ENCODE assay signal across 8 mouse cellular contexts in the genomic region with DNA sequence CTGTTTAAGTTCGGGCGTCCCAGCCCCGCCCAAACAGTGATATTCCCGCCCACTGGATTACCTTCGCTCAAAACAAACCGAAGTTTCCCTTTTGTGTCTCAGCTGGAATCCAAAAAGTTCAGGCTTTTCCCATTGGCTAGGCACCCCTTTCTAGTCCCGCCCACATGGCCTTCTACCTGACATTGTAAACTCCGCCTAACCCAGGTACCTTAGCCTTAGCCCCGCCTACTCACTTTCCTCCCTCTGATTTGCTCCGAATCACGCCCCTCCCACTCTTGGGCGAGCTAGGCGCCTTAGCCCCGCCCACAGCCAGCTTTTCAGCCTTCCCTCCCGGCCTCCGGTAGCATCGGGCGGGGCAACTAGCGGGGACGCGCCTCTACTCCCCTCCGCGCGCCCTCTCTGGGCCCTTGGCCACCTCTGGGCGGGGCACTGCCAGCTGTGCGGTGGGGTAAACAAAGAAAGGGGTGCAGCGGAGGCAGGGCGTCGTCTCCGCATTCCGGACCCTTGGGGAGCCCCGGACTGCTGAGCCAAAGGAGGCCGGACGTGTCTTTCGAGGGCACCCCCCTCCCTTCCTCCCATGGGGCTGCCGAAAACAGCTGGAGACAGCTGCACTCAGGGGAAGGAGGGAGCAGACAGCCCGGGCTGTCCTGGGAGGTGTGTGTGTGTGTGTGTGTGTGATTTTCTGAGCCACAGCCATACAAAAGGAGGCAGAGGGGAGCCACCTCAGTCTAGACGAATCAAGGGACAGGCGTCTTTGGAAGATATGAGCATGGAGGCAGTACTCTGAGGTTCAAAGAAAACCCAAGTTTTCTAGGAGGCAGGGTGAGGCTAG. TPM values are rescaled to one million over a fixed set of nuclear protein-coding genes. Genes with fewer than 3 reads are reported as not detected.
A peak's percentile ranks its signal among the peaks of the same experiment; 100 is the strongest.
DNase-seq lines count a peak whose midpoint lies in the region; ATAC-seq and TF ChIP-seq lines count a peak whose summit lies in the region.

No protein-coding gene starts in this region.

- peak overlapping the region; percentile 58 for H3K4me3 ChIP-seq in intestine, postnatal 0 days (ENCODE audit: low read depth, low read length)
- H3K4me3 ChIP-seq in liver, embryonic 13.5 days (replicated peaks), result peak overlapping the region; percentile 54
- H3K4me3 ChIP-seq in stomach, postnatal 0 days (ENCODE audit: low read depth, low read length), result peak overlapping the region; percentile 72

- peak; percentile 75 for DNase-seq in layer of hippocampus, adult 11-12 months (ENCODE audit: low spot score)
- DNase-seq in layer of hippocampus, adult 18-20 months (ENCODE audit: low spot score in 2 of 2), result no peak
- DNase-seq in embryo, embryonic 10.5 days (ENCODE audit: low spot score), result peak; percentile 89
- DNase-seq in liver, embryonic 13.5 days, result peak; percentile 88
- DNase-seq in naive thymus-derived CD4-positive, alpha-beta T cell, adult 2 months (ENCODE audit: low read depth), result peak; percentile 89
- peak; percentile 98 for DNase-seq in stomach, postnatal 0 days (ENCODE audit: low spot score)

- H3K9me3 ChIP-seq in intestine, postnatal 0 days (ENCODE audit: control insufficient read depth), result no peaks in the 10 kb centered on the region
- no peaks in the 10 kb centered on the region for H3K9me3 ChIP-seq in liver, embryonic 13.5 days (replicated peaks)
- H3K9me3 ChIP-seq in stomach, postnatal 0 days (ENCODE audit: control insufficient read depth, low read length), result no peaks in the 10 kb centered on the region

- H3K27me3 ChIP-seq in intestine, postnatal 0 days (replicated peaks; ENCODE audit: control insufficient read depth, insufficient read depth, low read length), result peaks cover 70% of the 10 kb centered on the region
- peaks cover 100% of the 10 kb centered on the region for H3K27me3 ChIP-seq in liver, embryonic 13.5 days
- H3K27me3 ChIP-seq in stomach, postnatal 0 days (ENCODE audit: control insufficient read depth, insufficient read depth, low read length), result no peaks in the 10 kb centered on the region

- TF ChIP-seq EP300 in stomach, postnatal 0 days (optimal IDR thresholded peaks at IDR 0.05), result peak; percentile 92

- WGBS in intestine, postnatal 0 days, result under 1% methylated on average over 39 of the region's 39 CpGs
- WGBS in liver, embryonic 13.5 days (ENCODE audit: insufficient replicate concordance), result under 1% methylated on average over 39 of the region's 39 CpGs
- WGBS in stomach, postnatal 0 days, result under 1% methylated on average over 39 of the region's 39 CpGs

- no peak overlapping the region for H3K9ac ChIP-seq in intestine, postnatal 0 days (ENCODE audit: low read depth, low read length)
- peak overlapping the region; percentile 5; the same call in 1 of the 2 replicates for H3K9ac ChIP-seq in liver, embryonic 13.5 days
- peak overlapping the region; percentile 77 for H3K9ac ChIP-seq in stomach, postnatal 0 days (ENCODE audit: low read length)

- TF ChIP-seq CTCF in intestine, postnatal 0 days (IDR thresholded peaks at IDR 0.05; ENCODE audit: low read depth), result no peak
- TF ChIP-seq CTCF in stomach, postnatal 0 days (IDR thresholded peaks at IDR 0.05; ENCODE audit: low read depth), result peak; percentile 24; the same call in 1 of the 2 replicates

- peaks cover 8% of the 10 kb centered on the region; the same call in 1 of the 2 replicates for H3K4me1 ChIP-seq in intestine, postnatal 0 days (replicated peaks; ENCODE audit: control insufficient read depth, insufficient read depth, low read length)
- H3K4me1 ChIP-seq in liver, embryonic 13.5 days (replicated peaks), result peaks cover 59% of the 10 kb centered on the region
- H3K4me1 ChIP-seq in stomach, postnatal 0 days (replicated peaks; ENCODE audit: control insufficient read depth, insufficient read depth), result 0 out of 2 replicates have a peak, but pooled peaks cover 7% of the 10 kb centered on the region

- H3K27ac ChIP-seq in intestine, postnatal 0 days (ENCODE audit: low read depth, low read length), result peak overlapping the region; percentile 61
- H3K27ac ChIP-seq in liver, embryonic 13.5 days, result no peak overlapping the region
- peak overlapping the region; percentile 93 for H3K27ac ChIP-seq in stomach, postnatal 0 days (replicated peaks)

- no peaks in the 10 kb centered on the region for H3K36me3 ChIP-seq in intestine, postnatal 0 days (ENCODE audit: control insufficient read depth, insufficient read depth)
- no peaks in the 10 kb centered on the region for H3K36me3 ChIP-seq in liver, embryonic 13.5 days
- H3K36me3 ChIP-seq in stomach, postnatal 0 days (ENCODE audit: control insufficient read depth, insufficient read depth, low read length), result no peaks in the 10 kb centered on the region; the same call in 1 of the 2 replicates

- peak overlapping the region; percentile 82 for H3K4me2 ChIP-seq in intestine, postnatal 0 days (replicated peaks; ENCODE audit: low read depth)
- peak overlapping the region; percentile 73 for H3K4me2 ChIP-seq in liver, embryonic 13.5 days
- peak overlapping the region; percentile 93 for H3K4me2 ChIP-seq in stomach, postnatal 0 days (replicated peaks; ENCODE audit: low read depth)

- ATAC-seq in granulocyte monocyte progenitor cell, adult 5-6 weeks (replicated peaks; ENCODE audit: poor library complexity, severe bottlenecking), result peak; percentile 64
- ATAC-seq in intestine, postnatal 0 days, result peak; percentile 60
- ATAC-seq in liver, embryonic 13.5 days (ENCODE audit: low read depth), result peak; percentile 64
- peak; percentile 77 for ATAC-seq in stomach, postnatal 0 days (ENCODE audit: low FRiP score, low TSS enrichment)

RNA-seq across cellular contexts. Expression of a gene that starts 6.6 kb away (rescaled TPM):
- total RNA-seq in layer of hippocampus, adult 18-20 months (2021), result 10 to 100 TPM; 43.9 to 47.5 TPM
- not detected in 2 replicates for total RNA-seq in granulocyte monocyte progenitor cell, adult 5-6 weeks (2014; fragmentation: Nextera tagmentation)
- not detected in 2 replicates for total RNA-seq in granulocyte monocyte progenitor cell, adult 5-6 weeks (2017)
- polyA plus RNA-seq in intestine, postnatal 0 days (2015; fragmentation: Nextera tagmentation; extraction: Ambion mirVana), result 40.7 and 43.7 TPM in 2 replicates
- polyA plus RNA-seq in liver, embryonic 13.5 days (2015; fragmentation: Nextera tagmentation; extraction: Ambion mirVana), result 3.6 and 3.9 TPM in 2 replicates
- 81.0 and 94.8 TPM in 2 replicates for polyA plus RNA-seq in stomach, postnatal 0 days (2015; fragmentation: Nextera tagmentation; extraction: Ambion mirVana)

RNA-seq across cellular contexts. Expression of a gene that starts 24.9 kb away (rescaled TPM):
- total RNA-seq in layer of hippocampus, adult 18-20 months (2021), result 10 to 100 TPM; 25.8 to 28.2 TPM
- 23.6 and 31.1 TPM in 2 replicates for total RNA-seq in granulocyte monocyte progenitor cell, adult 5-6 weeks (2014; fragmentation: Nextera tagmentation)
- total RNA-seq in granulocyte monocyte progenitor cell, adult 5-6 weeks (2017), result 13.9 and 18.8 TPM in 2 replicates
- polyA plus RNA-seq in intestine, postnatal 0 days (2015; fragmentation: Nextera tagmentation; extraction: Ambion mirVana), result 26.9 and 29.1 TPM in 2 replicates
- 23.1 and 25.0 TPM in 2 replicates for polyA plus RNA-seq in liver, embryonic 13.5 days (2015; fragmentation: Nextera tagmentation; extraction: Ambion mirVana)
- 26.3 and 27.3 TPM in 2 replicates for polyA plus RNA-seq in stomach, postnatal 0 days (2015; fragmentation: Nextera tagmentation; extraction: Ambion mirVana)

RNA-seq across cellular contexts. Expression of a gene that starts 26.3 kb away (rescaled TPM):
- total RNA-seq in layer of hippocampus, adult 18-20 months (2021), result not detected
- not detected in 2 replicates for total RNA-seq in granulocyte monocyte progenitor cell, adult 5-6 weeks (2014; fragmentation: Nextera tagmentation)
- 1.5 TPM in 1 of 2 replicates, not detected in the other for total RNA-seq in granulocyte monocyte progenitor cell, adult 5-6 weeks (2017)
- polyA plus RNA-seq in intestine, postnatal 0 days (2015; fragmentation: Nextera tagmentation; extraction: Ambion mirVana), result 0.61 and 0.72 TPM in 2 replicates
- polyA plus RNA-seq in liver, embryonic 13.5 days (2015; fragmentation: Nextera tagmentation; extraction: Ambion mirVana), result 0.50 TPM in 1 of 2 replicates, not detected in the other
- 0.28 and 0.57 TPM in 2 replicates for polyA plus RNA-seq in stomach, postnatal 0 days (2015; fragmentation: Nextera tagmentation; extraction: Ambion mirVana)

Comparison
In these comparisons a context has a peak if more than half of its experiments do, and no peak if none do; other contexts are left out.
1. DNase-seq: peak in layer of hippocampus, adult 11-12 months (single experiment), embryo, embryonic 10.5 days (single experiment), liver, embryonic 13.5 days (single experiment), naive thymus-derived CD4-positive, alpha-beta T cell, adult 2 months (single experiment) and stomach, postnatal 0 days (single experiment); none in layer of hippocampus, adult 18-20 months (0 of 2).
2. Peak in every context shown above with its lines, with median percentiles within 50 percentile points of each other: ATAC-seq, H3K4me2 ChIP-seq and H3K4me3 ChIP-seq.